Mouse (Mus musculus): ENCODE measurements at regions not wholly inside any gene's neighbourhood (a gene's known extent, or its start where the extent isn't known, plus 50 kb on each side); places are given as distances from the start of the nearest gene placed in this dataset.

GRCm38 (mm10) chr2:79549781-79550180 is 85.4 kb upstream of the Itprid2 start:
- TF ChIP-seq EP300 (IDR thresholded peaks at IDR 0.05; ENCODE audit: low read depth), result no peak
- TF ChIP-seq CTCF (IDR thresholded peaks at IDR 0.05; ENCODE audit: low read depth), result no peak

Data from liver, embryonic 14.5 days (tissue).